Mouse (Mus musculus): ENCODE results near the gene Tbck.

- no peak for TF ChIP-seq CTCF (IDR thresholded peaks at IDR 0.05; ENCODE audit: low read depth)
- no peak for TF ChIP-seq EP300 (optimal IDR thresholded peaks at IDR 0.05)
Observed at GRCm38 (mm10) chr3:132865596-132865995, 181.7 kb downstream of the Tbck start.
